Mouse (Mus musculus): ENCODE measurements around the gene Pop7. TPM values are rescaled to one million over a fixed set of nuclear protein-coding genes. Genes with fewer than 3 reads are reported as not detected.

The Pop7 gene
- polyA plus RNA-seq, 1 experiment from 2014 or later = 54.0 TPM

DNA sequence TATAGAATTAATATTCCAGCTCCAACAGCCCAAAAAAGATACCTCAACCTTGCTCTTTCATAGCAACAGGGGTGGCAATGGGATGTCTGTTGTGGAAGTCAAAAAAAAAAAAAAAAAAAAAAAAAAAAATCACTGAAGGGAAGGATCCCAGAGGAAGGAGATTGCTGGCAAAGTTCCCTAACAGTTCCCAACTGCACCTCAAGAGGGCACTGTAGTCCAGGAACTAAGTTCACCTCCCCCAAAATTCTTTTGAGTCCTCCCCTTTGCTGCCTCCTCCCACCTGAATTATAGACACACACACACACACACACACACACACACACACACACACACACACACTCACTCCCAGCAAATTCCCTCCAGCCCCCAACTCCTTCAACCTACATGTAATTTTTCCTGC is 21.2 kb downstream of the Pop7 start:
- peaks cover 7% of the 10 kb centered on the region; the same call in 1 of the 2 replicates for H3K4me1 ChIP-seq (ENCODE audit: control insufficient read depth, insufficient read depth, low read length)
- H3K4me3 ChIP-seq (ENCODE audit: low read depth, low read length) = no peak overlapping the region
- H3K9me3 ChIP-seq (replicated peaks; ENCODE audit: control insufficient read depth, low read length) = no peaks in the 10 kb centered on the region
- no peak overlapping the region for H3K9ac ChIP-seq (replicated peaks; ENCODE audit: low read length)
- DNase-seq (ENCODE audit: low spot score) = peak; percentile 92
- H3K27ac ChIP-seq (replicated peaks; ENCODE audit: low read depth, low read length) = no peak overlapping the region
- H3K36me3 ChIP-seq (replicated peaks; ENCODE audit: control insufficient read depth, insufficient read depth, low read depth, low read length) = no peaks in the 10 kb centered on the region
- no peak for ATAC-seq (replicated peaks; ENCODE audit: insufficient number of reproducible peaks, low FRiP score, low TSS enrichment, low read depth)
- no peaks in the 10 kb centered on the region; the same call in 1 of the 2 replicates for H3K27me3 ChIP-seq (ENCODE audit: control insufficient read depth, insufficient read depth, low read length)
- H3K4me2 ChIP-seq (ENCODE audit: low read depth, low read length) = no peak overlapping the region

DNA sequence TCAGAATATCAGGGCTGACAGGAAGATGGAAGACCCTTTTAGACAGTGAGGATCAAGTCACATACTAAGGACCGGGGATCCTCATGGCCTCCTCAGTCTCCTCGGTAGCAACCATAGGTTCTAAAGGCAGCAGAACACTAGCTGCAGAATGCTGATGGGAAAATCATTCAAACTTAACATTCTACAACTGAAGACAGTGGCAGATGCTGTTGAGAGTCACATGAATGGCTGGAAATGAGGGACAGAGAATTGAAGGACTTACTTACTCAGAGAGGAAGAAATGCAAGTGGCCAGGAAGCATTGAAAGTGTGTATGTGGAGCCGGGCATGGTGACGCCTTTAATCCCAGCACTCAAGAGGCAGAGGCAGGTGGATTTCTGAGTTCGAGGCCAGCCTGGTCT is 25.4 kb downstream of the Pop7 start, which contains the start of gene Zan:
Gene Zan, minus strand, starts transcription at position 101 of the 400 bp plus-strand sequence.
- no peak within 1 kb of the TSS for H3K9ac ChIP-seq (replicated peaks; ENCODE audit: low read length)
- ATAC-seq (replicated peaks; ENCODE audit: insufficient number of reproducible peaks, low FRiP score, low TSS enrichment, low read depth) (no peak), DNase-seq (ENCODE audit: low spot score) (no peak)
- H3K27ac ChIP-seq (replicated peaks; ENCODE audit: low read depth, low read length) = no peak within 1 kb of the TSS
- no peak within 1 kb of the TSS for H3K4me2 ChIP-seq (ENCODE audit: low read depth, low read length)
- H3K4me1 ChIP-seq (ENCODE audit: control insufficient read depth, insufficient read depth, low read length) = no peaks in the 10 kb centered on the region
- H3K36me3 ChIP-seq (replicated peaks; ENCODE audit: control insufficient read depth, insufficient read depth, low read depth, low read length) = no peaks in the 10 kb centered on the region
- H3K4me3 ChIP-seq (ENCODE audit: low read depth, low read length) = no peak within 1 kb of the TSS
- no peaks in the 10 kb centered on the region for H3K27me3 ChIP-seq (ENCODE audit: control insufficient read depth, insufficient read depth, low read length)
- 89% methylated on average over 5 of the region's 5 CpGs for WGBS
- no peaks in the 10 kb centered on the region for H3K9me3 ChIP-seq (replicated peaks; ENCODE audit: control insufficient read depth, low read length)

DNA sequence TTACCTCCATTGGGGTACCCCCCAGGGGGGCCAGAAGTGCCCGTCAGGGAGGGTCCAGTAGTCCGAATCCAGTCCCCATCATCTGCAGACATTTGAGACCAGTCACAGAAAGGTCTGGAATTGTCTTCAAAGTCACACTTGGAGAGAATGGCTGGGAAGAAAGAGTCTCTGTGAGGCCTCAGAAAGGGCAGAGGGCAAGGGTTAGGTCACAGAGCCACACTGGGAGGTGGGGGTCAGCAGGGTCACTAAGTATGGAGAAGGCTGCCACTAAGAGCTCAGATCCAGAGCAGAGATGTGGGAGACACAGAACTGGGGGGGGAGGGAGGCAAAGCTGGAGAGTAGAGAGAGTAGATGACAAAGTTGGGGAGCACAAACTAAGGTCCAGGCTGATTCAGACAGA is 28.0 kb downstream of the Pop7 start:
- 26% methylated on average over 2 of the region's 2 CpGs for WGBS
- DNase-seq (ENCODE audit: low spot score) = no peak
- H3K36me3 ChIP-seq (replicated peaks; ENCODE audit: control insufficient read depth, insufficient read depth, low read depth, low read length) = no peaks in the 10 kb centered on the region
- H3K4me2 ChIP-seq (ENCODE audit: low read depth, low read length) = no peak overlapping the region
- ATAC-seq (replicated peaks; ENCODE audit: insufficient number of reproducible peaks, low FRiP score, low TSS enrichment, low read depth) = no peak
- no peaks in the 10 kb centered on the region for H3K9me3 ChIP-seq (replicated peaks; ENCODE audit: control insufficient read depth, low read length)
- no peak overlapping the region for H3K27ac ChIP-seq (replicated peaks; ENCODE audit: low read depth, low read length)
- no peaks in the 10 kb centered on the region for H3K4me1 ChIP-seq (ENCODE audit: control insufficient read depth, insufficient read depth, low read length)
- no peak overlapping the region for H3K4me3 ChIP-seq (ENCODE audit: low read depth, low read length)
- H3K27me3 ChIP-seq (ENCODE audit: control insufficient read depth, insufficient read depth, low read length) = no peaks in the 10 kb centered on the region
- no peak overlapping the region for H3K9ac ChIP-seq (replicated peaks; ENCODE audit: low read length)

DNA sequence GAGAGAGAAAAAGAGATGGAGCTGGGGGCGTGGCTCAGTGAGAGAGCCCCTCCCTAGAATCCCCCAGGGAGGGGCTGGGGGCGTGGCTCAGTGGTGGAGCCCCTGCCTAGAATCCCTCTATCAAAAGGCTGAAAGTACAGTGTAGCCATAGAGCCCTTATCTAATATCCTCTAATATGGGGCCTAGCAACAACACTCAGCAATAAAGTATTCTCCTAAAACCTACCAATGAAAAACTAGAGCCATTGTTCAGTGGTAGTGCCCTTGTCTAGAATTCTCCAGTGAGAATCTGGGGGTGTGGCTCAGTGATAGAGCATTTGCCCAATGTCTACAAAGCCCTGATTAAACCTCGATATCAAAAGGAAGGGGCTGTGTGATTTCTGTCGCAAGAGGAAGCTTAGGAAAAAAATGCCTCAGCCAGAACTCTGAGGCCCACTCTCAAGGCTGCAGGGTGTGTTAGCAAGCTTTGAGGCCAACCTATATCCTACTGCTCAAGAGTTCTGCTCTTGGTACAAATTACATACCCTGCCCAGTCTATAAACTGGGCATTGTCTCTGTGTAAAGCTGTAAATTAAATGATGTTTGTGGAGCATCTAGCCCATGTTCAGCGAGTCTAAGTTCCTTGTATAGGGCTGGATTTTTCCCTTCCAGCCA is 29.9 kb downstream of the Pop7 start:
- no peaks in the 10 kb centered on the region for H3K36me3 ChIP-seq (replicated peaks; ENCODE audit: control insufficient read depth, insufficient read depth, low read depth, low read length)
- DNase-seq (ENCODE audit: low spot score) (no peak), ATAC-seq (replicated peaks; ENCODE audit: insufficient number of reproducible peaks, low FRiP score, low TSS enrichment, low read depth) (no peak)
- 71% methylated on average over 5 of the region's 5 CpGs for WGBS
- no peaks in the 10 kb centered on the region for H3K9me3 ChIP-seq (replicated peaks; ENCODE audit: control insufficient read depth, low read length)
- no peak overlapping the region for H3K27ac ChIP-seq (replicated peaks; ENCODE audit: low read depth, low read length)
- H3K4me1 ChIP-seq (ENCODE audit: control insufficient read depth, insufficient read depth, low read length) = no peaks in the 10 kb centered on the region
- H3K27me3 ChIP-seq (ENCODE audit: control insufficient read depth, insufficient read depth, low read length) = no peaks in the 10 kb centered on the region
- no peak overlapping the region for H3K9ac ChIP-seq (replicated peaks; ENCODE audit: low read length)
- no peak overlapping the region for H3K4me2 ChIP-seq (ENCODE audit: low read depth, low read length)
- no peak overlapping the region for H3K4me3 ChIP-seq (ENCODE audit: low read depth, low read length)

DNA sequence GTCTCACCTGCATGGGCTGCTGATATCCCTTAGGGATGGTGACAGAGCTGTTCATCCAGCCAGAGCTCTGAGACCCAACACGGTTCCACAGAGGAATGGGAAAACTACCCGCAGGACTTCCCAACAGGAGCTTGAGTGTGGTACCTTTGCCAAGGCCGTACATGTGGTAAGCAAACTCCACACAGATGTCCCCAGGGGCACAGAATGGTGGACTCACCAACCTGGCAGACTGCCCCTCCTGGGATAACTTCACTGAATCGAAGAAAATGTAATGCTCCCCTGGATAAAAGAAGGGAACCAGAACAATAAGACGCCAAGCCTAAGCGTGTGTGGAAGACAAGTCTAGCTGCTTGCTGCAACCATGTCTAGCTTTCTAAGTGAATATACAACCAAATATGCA is 35.4 kb downstream of the Pop7 start:
- Histone ChIP-seq H3K4me2 (ENCODE audit: low read depth, low read length) (no peak overlapping the region), H3K27ac (replicated peaks; ENCODE audit: low read depth, low read length) (no peak overlapping the region), H3K4me1 (ENCODE audit: control insufficient read depth, insufficient read depth, low read length) (no peaks in the 10 kb centered on the region), H3K9ac (replicated peaks; ENCODE audit: low read length) (no peak overlapping the region), H3K36me3 (replicated peaks; ENCODE audit: control insufficient read depth, insufficient read depth, low read depth, low read length) (no peaks in the 10 kb centered on the region), H3K4me3 (ENCODE audit: low read depth, low read length) (no peak overlapping the region), H3K27me3 (ENCODE audit: control insufficient read depth, insufficient read depth, low read length) (no peaks in the 10 kb centered on the region), H3K9me3 (replicated peaks; ENCODE audit: control insufficient read depth, low read length) (no peaks in the 10 kb centered on the region)
- DNase-seq (ENCODE audit: low spot score) (no peak), ATAC-seq (replicated peaks; ENCODE audit: insufficient number of reproducible peaks, low FRiP score, low TSS enrichment, low read depth) (no peak)
- WGBS = 92% methylated on average over 6 of the region's 6 CpGs

DNA sequence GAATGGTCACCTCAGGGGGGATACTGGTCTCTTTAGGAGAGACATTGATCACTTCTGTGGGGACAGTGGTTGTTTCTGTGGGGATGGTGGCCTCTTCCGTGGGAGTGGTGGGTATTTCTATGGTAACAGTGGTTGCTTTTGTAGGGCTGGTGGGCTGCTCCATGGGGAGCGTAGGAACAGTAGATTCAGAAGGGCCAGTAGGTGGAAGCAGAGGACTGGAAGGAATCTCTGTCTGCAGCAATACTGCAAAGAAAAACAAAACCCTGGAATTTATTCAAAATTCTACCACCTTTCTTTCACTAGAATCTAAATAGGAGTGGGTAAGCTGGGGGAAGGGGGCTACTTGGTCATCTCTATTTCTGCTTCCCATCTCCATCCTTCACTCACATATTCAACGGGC is 37.3 kb downstream of the Pop7 start:
- no peaks in the 10 kb centered on the region for H3K9me3 ChIP-seq (replicated peaks; ENCODE audit: control insufficient read depth, low read length)
- 52% methylated on average over 3 of the region's 3 CpGs for WGBS
- no peak overlapping the region for H3K4me3 ChIP-seq (ENCODE audit: low read depth, low read length)
- no peak overlapping the region for H3K27ac ChIP-seq (replicated peaks; ENCODE audit: low read depth, low read length)
- H3K9ac ChIP-seq (replicated peaks; ENCODE audit: low read length) = no peak overlapping the region
- no peaks in the 10 kb centered on the region for H3K4me1 ChIP-seq (ENCODE audit: control insufficient read depth, insufficient read depth, low read length)
- no peaks in the 10 kb centered on the region for H3K36me3 ChIP-seq (replicated peaks; ENCODE audit: control insufficient read depth, insufficient read depth, low read depth, low read length)
- ATAC-seq (replicated peaks; ENCODE audit: insufficient number of reproducible peaks, low FRiP score, low TSS enrichment, low read depth) (no peak), DNase-seq (ENCODE audit: low spot score) (no peak)
- no peaks in the 10 kb centered on the region for H3K27me3 ChIP-seq (ENCODE audit: control insufficient read depth, insufficient read depth, low read length)
- H3K4me2 ChIP-seq (ENCODE audit: low read depth, low read length) = no peak overlapping the region

DNA sequence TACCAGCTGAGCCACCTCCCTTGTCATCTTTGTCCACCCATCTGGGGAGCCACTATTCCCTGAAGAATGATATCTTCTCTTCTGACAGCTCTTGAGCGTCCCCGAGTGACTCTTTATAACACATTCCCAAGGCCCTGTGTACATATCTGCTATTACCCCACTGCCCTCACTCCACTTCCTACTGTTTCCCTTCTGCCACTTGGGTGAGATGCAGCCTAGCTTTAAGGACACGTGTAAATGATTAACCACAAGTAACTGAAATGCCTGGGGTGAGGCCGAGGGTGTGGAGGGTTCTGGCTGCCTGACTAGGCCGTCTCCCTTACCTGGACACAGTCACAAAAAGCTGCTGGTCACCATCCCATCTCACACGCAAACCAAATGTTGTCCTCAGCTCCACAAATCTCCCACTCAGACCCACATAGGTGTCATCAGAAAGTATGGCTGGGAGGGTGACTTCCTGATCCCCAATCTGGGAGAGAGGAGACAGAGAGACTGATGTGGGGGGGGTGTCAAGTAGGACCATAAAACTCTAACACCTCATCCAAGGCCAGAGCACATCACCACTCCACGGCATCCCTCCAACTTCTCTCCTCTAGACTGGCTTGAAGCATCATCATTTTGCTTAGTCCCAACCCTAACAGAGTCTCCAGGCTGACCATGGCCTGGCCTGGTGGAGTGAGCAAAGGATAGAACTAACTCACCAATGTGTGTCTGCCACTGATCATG is 46.3 kb downstream of the Pop7 start:
- no peaks in the 10 kb centered on the region for H3K9me3 ChIP-seq (replicated peaks; ENCODE audit: control insufficient read depth, low read length)
- H3K4me1 ChIP-seq (ENCODE audit: control insufficient read depth, insufficient read depth, low read length) = no peaks in the 10 kb centered on the region
- no peaks in the 10 kb centered on the region for H3K36me3 ChIP-seq (replicated peaks; ENCODE audit: control insufficient read depth, insufficient read depth, low read depth, low read length)
- ATAC-seq (replicated peaks; ENCODE audit: insufficient number of reproducible peaks, low FRiP score, low TSS enrichment, low read depth) (no peak), DNase-seq (ENCODE audit: low spot score) (no peak)
- H3K27me3 ChIP-seq (ENCODE audit: control insufficient read depth, insufficient read depth, low read length) = no peaks in the 10 kb centered on the region
- H3K4me2 ChIP-seq (ENCODE audit: low read depth, low read length) = no peak overlapping the region
- WGBS = 67% methylated on average over 7 of the region's 7 CpGs
- no peak overlapping the region for H3K4me3 ChIP-seq (ENCODE audit: low read depth, low read length)
- no peak overlapping the region for H3K9ac ChIP-seq (replicated peaks; ENCODE audit: low read length)
- no peak overlapping the region for H3K27ac ChIP-seq (replicated peaks; ENCODE audit: low read depth, low read length)

DNA sequence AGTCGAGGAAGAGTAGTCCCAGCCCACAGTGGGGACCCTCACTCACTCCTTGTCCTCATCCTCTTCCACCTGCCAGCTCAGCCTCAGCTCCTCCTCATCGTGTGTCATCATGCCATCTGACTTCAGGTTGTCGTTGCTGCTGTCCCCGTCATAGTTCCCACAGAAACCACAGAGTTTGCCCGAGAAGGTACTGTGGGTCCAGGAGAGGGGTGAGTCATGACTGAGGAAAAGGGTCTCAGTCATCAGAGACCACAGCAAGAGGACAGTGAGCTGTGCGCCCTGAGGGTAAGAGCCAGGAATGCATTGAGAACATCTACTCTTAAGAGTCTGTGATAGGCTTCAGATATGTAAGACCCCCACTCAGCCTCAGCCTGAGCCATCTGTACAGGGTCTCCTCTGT is 47.1 kb downstream of the Pop7 start:
- no peak overlapping the region for H3K27ac ChIP-seq (replicated peaks; ENCODE audit: low read depth, low read length)
- H3K9me3 ChIP-seq (replicated peaks; ENCODE audit: control insufficient read depth, low read length) = no peaks in the 10 kb centered on the region
- no peak overlapping the region for H3K4me3 ChIP-seq (ENCODE audit: low read depth, low read length)
- no peak overlapping the region for H3K4me2 ChIP-seq (ENCODE audit: low read depth, low read length)
- 82% methylated on average over 6 of the region's 6 CpGs for WGBS
- no peaks in the 10 kb centered on the region for H3K4me1 ChIP-seq (ENCODE audit: control insufficient read depth, insufficient read depth, low read length)
- no peak for ATAC-seq (replicated peaks; ENCODE audit: insufficient number of reproducible peaks, low FRiP score, low TSS enrichment, low read depth)
- H3K36me3 ChIP-seq (replicated peaks; ENCODE audit: control insufficient read depth, insufficient read depth, low read depth, low read length) = no peaks in the 10 kb centered on the region
- H3K9ac ChIP-seq (replicated peaks; ENCODE audit: low read length) = no peak overlapping the region
- DNase-seq (ENCODE audit: low spot score) = no peak
- H3K27me3 ChIP-seq (ENCODE audit: control insufficient read depth, insufficient read depth, low read length) = no peaks in the 10 kb centered on the region

Data from embryonic facial prominence, embryonic 11.5 days (tissue).